Mouse (Mus musculus) regulatory T cell (primary cell): ENCODE data around the gene Tsx.
"Not testable (repeated sequence)": the region's sequence is repeated elsewhere in the genome, so short reads cannot be mapped to it uniquely, and the experiment has no call there.

Experiments
- in situ Hi-C: fragments of 300-600 bp; cut with MboI, MseI; formaldehyde crosslinking; loops from one replicate; pipeline ENCODE4 v1.15.1; 2025; ENCODE audit warnings: high pct_unique_total_duplicates

The Tsx gene

GRCm38 (mm10) chrX:103414167-103414566 is at the start of gene Tsx:
Gene Tsx (plus strand): TSS chrX:103414467.
- in situ Hi-C loops, result no loop called here

- in situ Hi-C loops, result no loop called here
Observed at GRCm38 (mm10) chrX:103366201-103366600, 48.1 kb upstream of the Tsx start.

- in situ Hi-C loops, result no loop called here
Observed at GRCm38 (mm10) chrX:103368650-103369049, 45.6 kb upstream of the Tsx start.

- in situ Hi-C loops, result loop anchor here (5.0 kb wide), 1 partner anchor 109 kb away; no protein-coding TSS in a partner anchor
Observed at GRCm38 (mm10) chrX:103371221-103371620, 43.0 kb upstream of the Tsx start.

GRCm38 (mm10) chrX:103371627-103372026 is 42.6 kb upstream of the Tsx start:
- in situ Hi-C loops, result loop anchor here (5.0 kb wide), 1 partner anchor 109 kb away; no protein-coding TSS in a partner anchor

- in situ Hi-C loops, result loop anchor here (5.0 kb wide), 1 partner anchor 112 kb away; no protein-coding TSS in a partner anchor
Observed at GRCm38 (mm10) chrX:103374250-103374649, 40.0 kb upstream of the Tsx start.

- in situ Hi-C loops, result loop anchor here (25.0 kb wide), 1 partner anchor 1072 kb away; no protein-coding TSS in a partner anchor
Observed at GRCm38 (mm10) chrX:103384528-103384927, 29.7 kb upstream of the Tsx start.

- in situ Hi-C loops, result loop anchor here (25.0 kb wide), 1 partner anchor 1076 kb away; no protein-coding TSS in a partner anchor
Observed at GRCm38 (mm10) chrX:103388131-103388530, 26.1 kb upstream of the Tsx start.

GRCm38 (mm10) chrX:103393841-103394240 is 20.4 kb upstream of the Tsx start:
- in situ Hi-C loops, result loop anchor here (25.0 kb wide), 1 partner anchor 1082 kb away; no protein-coding TSS in a partner anchor

GRCm38 (mm10) chrX:103405021-103405420 is 9.2 kb upstream of the Tsx start:
- in situ Hi-C loops, result no loop called here

GRCm38 (mm10) chrX:103421710-103422109 is 7.4 kb downstream of the Tsx start, which contains the start of gene Gm26992:
Gene Gm26992 (plus strand): TSS chrX:103422010.
- in situ Hi-C loops, result no loop called here

- in situ Hi-C loops, result no loop called here
Observed at GRCm38 (mm10) chrX:103427677-103428076, 13.4 kb downstream of the Tsx start.

GRCm38 (mm10) chrX:103432293-103432692 is 18.0 kb downstream of the Tsx start:
- in situ Hi-C loops, result no loop called here

- in situ Hi-C loops, result no loop called here
Observed at GRCm38 (mm10) chrX:103438023-103438422, 23.8 kb downstream of the Tsx start.

GRCm38 (mm10) chrX:103440803-103441202 is 26.5 kb downstream of the Tsx start:
- in situ Hi-C loops, result loop anchor here (5.0 kb wide), 1 partner anchor 179 kb away; no protein-coding TSS in a partner anchor

- in situ Hi-C loops, result loop anchor here (5.0 kb wide), 1 partner anchor 181 kb away; no protein-coding TSS in a partner anchor
Observed at GRCm38 (mm10) chrX:103443755-103444154, 29.5 kb downstream of the Tsx start.

- in situ Hi-C loops, result no loop called here
Observed at GRCm38 (mm10) chrX:103447539-103448169, 33.4 kb downstream of the Tsx start.

GRCm38 (mm10) chrX:103448429-103448828 is 34.2 kb downstream of the Tsx start:
- in situ Hi-C loops, result not testable (repeated sequence)

GRCm38 (mm10) chrX:103448943-103449722 is 34.9 kb downstream of the Tsx start:
- in situ Hi-C loops, result not testable (repeated sequence)

- in situ Hi-C loops, result no loop called here
Observed at GRCm38 (mm10) chrX:103452815-103453214, 38.5 kb downstream of the Tsx start.

- in situ Hi-C loops, result no loop called here
Observed at GRCm38 (mm10) chrX:103460056-103460455, 45.8 kb downstream of the Tsx start.

GRCm38 (mm10) chrX:103468998-103469397 is 54.7 kb downstream of the Tsx start:
- in situ Hi-C loops, result no loop called here
